Mouse (Mus musculus): ENCODE measurements around the gene Mas1. TPM values are rescaled to one million over a fixed set of nuclear protein-coding genes. Genes with fewer than 3 reads are reported as not detected.

Gene Mas1
- polyA plus RNA-seq, 1 experiment from 2014 or later, result 0.14 TPM

GRCm38 (mm10) chr17:12792422-12793206 is 75.3 kb downstream of the Mas1 start:
- 75% methylated on average over 11 of the region's 11 CpGs for WGBS

GRCm38 (mm10) chr17:12791420-12791819 is 76.5 kb downstream of the Mas1 start:
- 65% methylated on average over 4 of the region's 4 CpGs for WGBS
- Histone ChIP-seq H3K27ac (replicated peaks) (peak overlapping the region; percentile 79), H3K27me3 (no peaks in the 10 kb centered on the region), H3K9me3 (peaks cover 8% of the 10 kb centered on the region; the same call in 1 of the 2 replicates), H3K4me2 (no peak overlapping the region), H3K4me3 (no peak overlapping the region), H3K4me1 (replicated peaks) (peaks cover 40% of the 10 kb centered on the region), H3K36me3 (no peaks in the 10 kb centered on the region), H3K9ac (no peak overlapping the region)
- ATAC-seq (ENCODE audit: low read depth), result no peak

More at GRCm38 (mm10) chr17:12792422-12793206, 75.3 kb downstream of the Mas1 start:
- Histone ChIP-seq H3K36me3 (no peaks in the 10 kb centered on the region), H3K4me2 (no peak overlapping the region), H3K4me1 (replicated peaks) (peaks cover 40% of the 10 kb centered on the region), H3K4me3 (no peak overlapping the region), H3K27ac (replicated peaks) (0 out of 2 replicates have a peak overlapping the region, but pooled peaks have one; percentile 13), H3K27me3 (no peaks in the 10 kb centered on the region), H3K9me3 (peaks cover 8% of the 10 kb centered on the region; the same call in 1 of the 2 replicates), H3K9ac (no peak overlapping the region)
- ATAC-seq (ENCODE audit: low read depth), result no peak

GRCm38 (mm10) chr17:12791079-12791406 is 76.9 kb downstream of the Mas1 start:
- no peak overlapping the region for H3K9ac ChIP-seq
- WGBS, result 32% methylated on average over 5 of the region's 5 CpGs
- no peaks in the 10 kb centered on the region for H3K27me3 ChIP-seq
- peak; percentile 79 for ATAC-seq (ENCODE audit: low read depth)
- H3K9me3 ChIP-seq, result peaks cover 8% of the 10 kb centered on the region; the same call in 1 of the 2 replicates
- no peak overlapping the region for H3K4me2 ChIP-seq
- H3K4me1 ChIP-seq (replicated peaks), result peaks cover 40% of the 10 kb centered on the region
- H3K27ac ChIP-seq (replicated peaks), result peak overlapping the region; percentile 79
- no peaks in the 10 kb centered on the region for H3K36me3 ChIP-seq
- H3K4me3 ChIP-seq, result no peak overlapping the region

Small RNA genes lying within 50 kb of the gene (microRNA-seq; reads per million reads assigned to microRNA genes)
- not detected for gene Gm24085

Other genes with a start within 250 kb of the Mas1 start
- not detected in 2 replicates for gene Slc22a1, start 192.3 kb downstream of the Mas1 start, polyA plus RNA-seq (2015; fragmentation: Nextera tagmentation; extraction: Ambion mirVana)
- gene Igf2r, start 98.5 kb downstream of the Mas1 start, polyA plus RNA-seq (2015; fragmentation: Nextera tagmentation; extraction: Ambion mirVana), result 11.5 and 13.4 TPM in 2 replicates
- not detected in 2 replicates for gene Mrgprh, start 7.9 kb upstream of the Mas1 start, polyA plus RNA-seq (2015; fragmentation: Nextera tagmentation; extraction: Ambion mirVana)
- gene Pnldc1, start 42.1 kb upstream of the Mas1 start, polyA plus RNA-seq (2015; fragmentation: Nextera tagmentation; extraction: Ambion mirVana), result 1.9 and 2.5 TPM in 2 replicates
- gene Tcp1, start 47.6 kb upstream of the Mas1 start, polyA plus RNA-seq (2015; fragmentation: Nextera tagmentation; extraction: Ambion mirVana), result 410 and 432 TPM in 2 replicates
- gene Mrpl18, start 48.2 kb upstream of the Mas1 start, polyA plus RNA-seq (2015; fragmentation: Nextera tagmentation; extraction: Ambion mirVana), result 134 and 144 TPM in 2 replicates
- gene Acat3, start 72.5 kb upstream of the Mas1 start, polyA plus RNA-seq (2015; fragmentation: Nextera tagmentation; extraction: Ambion mirVana), result 0.39 and 1.1 TPM in 2 replicates
- gene Acat2, start 92.6 kb upstream of the Mas1 start, polyA plus RNA-seq (2015; fragmentation: Nextera tagmentation; extraction: Ambion mirVana), result 306 and 330 TPM in 2 replicates
- gene Wtap, start 126.0 kb upstream of the Mas1 start, polyA plus RNA-seq (2015; fragmentation: Nextera tagmentation; extraction: Ambion mirVana), result 136 and 148 TPM in 2 replicates
- 116 and 132 TPM in 2 replicates for gene Sod2, start 138.7 kb upstream of the Mas1 start, polyA plus RNA-seq (2015; fragmentation: Nextera tagmentation; extraction: Ambion mirVana)
- gene Gpr31b, start 184.2 kb upstream of the Mas1 start, polyA plus RNA-seq (2015; fragmentation: Nextera tagmentation; extraction: Ambion mirVana), result not detected in 2 replicates
- gene Tcp10b, start 193.0 kb upstream of the Mas1 start, polyA plus RNA-seq (2015; fragmentation: Nextera tagmentation; extraction: Ambion mirVana), result 0.33 TPM in 1 of 2 replicates, not detected in the other